Mouse (Mus musculus) MEL (cell line): ENCODE results near the gene Pcnx2. TPM values are rescaled to one million over a fixed set of nuclear protein-coding genes. Genes with fewer than 3 reads are reported as not detected.

Experiments used
- DNase-seq: peaks from one replicate; pipeline ENCODE4 v3.0.0; 2011; ENCODE audit warnings: low read depth, low spot score
- H3K27ac ChIP-seq: 2 replicates; pipeline ENCODE4 v1.5.1; 2012; ENCODE audit warnings: low read depth, mild to moderate bottlenecking, control low read depth, low read length, moderate library complexity; ENCODE audit not compliant: control insufficient read depth
- H3K27me3 ChIP-seq, 2 experiments: fragments of 150-350 bp in 1 of 2; sonication (generic) in 1 of 2; 2 replicates each; pipeline ENCODE4 v1.6.1; 2012; ENCODE audit warnings: low read length in 2 of 2, mild to moderate bottlenecking in 2 of 2, improper control_type of control experiment in 1 of 2, moderate library complexity in 1 of 2; ENCODE audit not compliant: insufficient read depth in 2 of 2, control insufficient read depth in 1 of 2
- H3K36me3 ChIP-seq, 2 experiments: 2 replicates each; pipeline ENCODE4 v1.6.1; 2012 to 2014; ENCODE audit warnings: low read length in 2 of 2, improper control_type of control experiment in 1 of 2, inconsistent platforms in 1 of 2, mild to moderate bottlenecking in 1 of 2; ENCODE audit not compliant: insufficient read depth in 2 of 2, control insufficient read depth in 1 of 2
- H3K4me1 ChIP-seq, 2 experiments: fragments of 150-350 bp in 1 of 2; sonication (generic) in 1 of 2; 2 replicates each; pipeline ENCODE4 v1.6.1; 2012; ENCODE audit warnings: low read length in 2 of 2, improper control_type of control experiment in 1 of 2, mild to moderate bottlenecking in 1 of 2; ENCODE audit not compliant: insufficient read depth in 2 of 2, control insufficient read depth in 1 of 2
- H3K4me3 ChIP-seq, 2 experiments: fragments of 150-350 bp in 1 of 2; sonication (generic) in 1 of 2; 2 replicates each; pipeline ENCODE4 v1.5.1; 2012; ENCODE audit warnings: low read depth in 2 of 2, low read length in 2 of 2, mild to moderate bottlenecking in 2 of 2, moderate library complexity in 2 of 2, control low read depth in 1 of 2, improper control_type of control experiment in 1 of 2; ENCODE audit not compliant: control insufficient read depth in 1 of 2, insufficient read depth in 1 of 2
- H3K79me2 ChIP-seq: 2 replicates; pipeline ENCODE4 v1.6.1; 2012; ENCODE audit warnings: mild to moderate bottlenecking, low read length, moderate library complexity; ENCODE audit not compliant: control insufficient read depth, poor library complexity, insufficient read depth
- H3K9ac ChIP-seq: 2 replicates; pipeline ENCODE4 v1.6.1; 2012; ENCODE audit warnings: low read depth, mild to moderate bottlenecking, control low read depth, low read length, moderate library complexity; ENCODE audit not compliant: control insufficient read depth, poor library complexity, severe bottlenecking
- H3K9me3 ChIP-seq: fragments of 150-350 bp; sonication (generic); replicated peaks from 2 replicates; pipeline ENCODE4 v1.6.1; 2012; ENCODE audit warnings: mild to moderate bottlenecking, low read length, improper control_type of control experiment, moderate library complexity; ENCODE audit not compliant: insufficient read depth
- BHLHE40 ChIP-seq: IDR thresholded peaks from 2 replicates; pipeline ENCODE4 v1.6.1; 2012; ENCODE audit warnings: low read depth, mild to moderate bottlenecking, inconsistent platforms, low read length, improper control_type of control experiment, borderline replicate concordance
- ELF1 ChIP-seq: IDR thresholded peaks from 2 replicates; pipeline ENCODE4 v1.6.1; 2014; ENCODE audit warnings: low read depth, mild to moderate bottlenecking, inconsistent platforms, low read length, improper control_type of control experiment, moderate library complexity
- EP300 ChIP-seq, 2 experiments: IDR thresholded peaks; 2 replicates each; pipeline ENCODE4 v1.6.1; 2011; ENCODE audit warnings: improper control_type of control experiment in 2 of 2, low read length in 2 of 2, low read depth in 1 of 2, mild to moderate bottlenecking in 1 of 2
- ETS1 ChIP-seq: IDR thresholded peaks from 2 replicates; pipeline ENCODE4 v1.6.1; 2012; ENCODE audit warnings: low read depth, mild to moderate bottlenecking, inconsistent platforms, low read length, improper control_type of control experiment, moderate library complexity
- HCFC1 ChIP-seq: IDR thresholded peaks from 2 replicates; pipeline ENCODE4 v1.6.1; 2012; ENCODE audit warnings: low read depth, mild to moderate bottlenecking, inconsistent platforms, low read length, improper control_type of control experiment, moderate library complexity
- KAT2A ChIP-seq: conservative IDR thresholded peaks from 2 replicates; pipeline ENCODE4 v1.6.1; 2012; ENCODE audit warnings: low read depth, low read length, improper control_type of control experiment, inconsistent platforms
- MAX ChIP-seq: IDR thresholded peaks from 2 replicates; pipeline ENCODE4 v1.6.1; 2011; ENCODE audit warnings: low read length, improper control_type of control experiment
- MAZ ChIP-seq: IDR thresholded peaks from 2 replicates; pipeline ENCODE4 v1.6.1; 2012; ENCODE audit warnings: low read depth, mild to moderate bottlenecking, inconsistent platforms, low read length, improper control_type of control experiment
- MYB ChIP-seq: IDR thresholded peaks from 2 replicates; pipeline ENCODE4 v1.6.1; 2011; ENCODE audit warnings: mild to moderate bottlenecking, low read depth, low read length, improper control_type of control experiment
- MYC ChIP-seq: IDR thresholded peaks from 2 replicates; pipeline ENCODE4 v1.6.1; 2011; ENCODE audit warnings: low read depth, mild to moderate bottlenecking, low read length, improper control_type of control experiment, moderate library complexity
- NRF1 ChIP-seq: IDR thresholded peaks from 2 replicates; pipeline ENCODE4 v1.6.1; 2014; ENCODE audit warnings: low read depth, mild to moderate bottlenecking, inconsistent platforms, low read length, improper control_type of control experiment, moderate library complexity; ENCODE audit not compliant: poor library complexity, insufficient read depth, severe bottlenecking
- RCOR1 ChIP-seq: IDR thresholded peaks from 2 replicates; pipeline ENCODE4 v1.6.1; 2012; ENCODE audit warnings: low read depth, mild to moderate bottlenecking, inconsistent platforms, low read length, improper control_type of control experiment
- TAL1 ChIP-seq: IDR thresholded peaks from 2 replicates; pipeline ENCODE4 v1.6.1; 2012; ENCODE audit warnings: mild to moderate bottlenecking, inconsistent platforms, low read length, moderate library complexity, mixed read lengths
- UBTF ChIP-seq: IDR thresholded peaks from 2 replicates; pipeline ENCODE4 v1.6.1; 2012; ENCODE audit warnings: low read depth, mild to moderate bottlenecking, inconsistent platforms, low read length, improper control_type of control experiment, moderate library complexity, borderline replicate concordance; ENCODE audit not compliant: insufficient read depth
- ZKSCAN1 ChIP-seq: IDR thresholded peaks from 2 replicates; pipeline ENCODE4 v1.6.1; 2012; ENCODE audit warnings: low read depth, mild to moderate bottlenecking, inconsistent platforms, low read length, improper control_type of control experiment, moderate library complexity
- ZMIZ1 ChIP-seq: IDR thresholded peaks from 2 replicates; pipeline ENCODE4 v1.6.1; 2012; ENCODE audit warnings: low read depth, mild to moderate bottlenecking, inconsistent platforms, low read length, improper control_type of control experiment, moderate library complexity
- ZNF384 ChIP-seq: IDR thresholded peaks from 2 replicates; pipeline ENCODE4 v1.6.1; 2012; ENCODE audit warnings: low read depth, mild to moderate bottlenecking, inconsistent platforms, low read length, improper control_type of control experiment
- polyA plus RNA-seq, 2 experiments: library from polyadenylated mRNA; stranded (reverse) in 1 of 2; unstranded in 1 of 2; fragments of >175 nt in 1 of 2; fragments of >200 nt in 1 of 2; gene quantifications; 2 replicates each; pipeline versions ENCODE4 v1.2.1 to v1.2.4; 2012; ENCODE audit warnings: low replicate concordance in 2 of 2, low read depth in 1 of 2; ENCODE audit not compliant: insufficient read length in 2 of 2, insufficient read depth in 1 of 2, missing spikeins in 1 of 2
- total RNA-seq: library from RNA; depleted of rRNA; stranded (reverse); fragments of 300-350 nt; gene quantifications from 2 replicates; pipeline ENCODE4 v1.2.3, GENCODE M21; 2012

Pcnx2 gene
- total and polyA plus RNA-seq, 3 experiments, result 0.04 TPM; not detected in 2

GRCm38 (mm10) chr8:125716211-125716610 lies 181.9 kb downstream of the Pcnx2 start:
- no peaks in the 10 kb centered on the region for H3K9me3 ChIP-seq
- TF ChIP-seq BHLHE40 (no peak), ETS1 (no peak), MAX (no peak), RCOR1 (no peak), MYC (no peak), MYB (no peak), EP300 (IDR thresholded peaks at IDR 0.05; ENCODE audit: low read depth in 1 of 2, low read length in 2 of 2) (no peak)
- no peak for DNase-seq

GRCm38 (mm10) chr8:125711514-125711913 lies 186.6 kb downstream of the Pcnx2 start:
- Histone ChIP-seq H3K9ac (no peak overlapping the region), H3K27ac (no peak overlapping the region), H3K79me2 (no peaks in the 10 kb centered on the region), H3K4me3 (no peak overlapping the region), H3K4me1 (no peaks in the 10 kb centered on the region), H3K27me3 (no peaks in the 10 kb centered on the region), H3K36me3 (no peaks in the 10 kb centered on the region), H3K9me3 (no peaks in the 10 kb centered on the region)
- DNase-seq, result no peak
- TF ChIP-seq UBTF (no peak), TAL1 (no peak), MAX (no peak), MYB (no peak), EP300 (IDR thresholded peaks at IDR 0.05; ENCODE audit: low read depth in 1 of 2, low read length in 2 of 2) (no peak), HCFC1 (no peak), RCOR1 (no peak), ZKSCAN1 (no peak), NRF1 (no peak), KAT2A (no peak), ZMIZ1 (no peak), ELF1 (no peak), BHLHE40 (no peak), MAZ (no peak), ZNF384 (no peak)

More at GRCm38 (mm10) chr8:125716211-125716610, 181.9 kb downstream of the Pcnx2 start:
- H3K4me3 ChIP-seq, result no peak overlapping the region
- no peaks in the 10 kb centered on the region for H3K79me2 ChIP-seq
- no peak overlapping the region for H3K9ac ChIP-seq
- no peaks in the 10 kb centered on the region for H3K4me1 ChIP-seq
- H3K27me3 ChIP-seq, result no peaks in the 10 kb centered on the region
- no peaks in the 10 kb centered on the region for H3K36me3 ChIP-seq
- no peak overlapping the region for H3K27ac ChIP-seq
